Mouse (Mus musculus) forebrain, embryonic 14.5 days (tissue): Measurements from ENCODE around the gene Lmod3. TPM values are rescaled to one million over a fixed set of nuclear protein-coding genes. Genes with fewer than 3 reads are reported as not detected.
"Not testable (repeated sequence)": the region's sequence is repeated elsewhere in the genome, so short reads cannot be mapped to it uniquely, and the experiment has no call there.

Source experiments
- ATAC-seq: fragments of 200-750 bp; cut with Nextera tagmentation; 2 replicates; pipeline ENCODE4 v1.8.0; 2017; ENCODE audit warnings: mild to moderate bottlenecking, moderate library complexity
- DNase-seq: peaks from one replicate; pipeline ENCODE4 v3.0.0-alpha.2; 2015; ENCODE audit warnings: low spot score
- H3K27ac ChIP-seq: fragments of 300-500 bp; sonication (generic); 2 replicates; pipeline ENCODE4 v1.5.1; 2014; ENCODE audit warnings: low read depth, mild to moderate bottlenecking, control low read depth, low read length, moderate library complexity
- H3K27me3 ChIP-seq: fragments of 300-500 bp; sonication (generic); replicated peaks from 2 replicates; pipeline ENCODE4 v1.6.1; 2014; ENCODE audit warnings: low read length, control low read depth, mixed read lengths; ENCODE audit not compliant: control insufficient read depth, insufficient read depth
- H3K36me3 ChIP-seq: fragments of 300-500 bp; sonication (generic); 2 replicates; pipeline ENCODE4 v1.6.1; 2014; ENCODE audit warnings: low read length, control low read depth; ENCODE audit not compliant: control insufficient read depth, insufficient read depth
- H3K4me1 ChIP-seq: fragments of 300-500 bp; sonication (generic); 2 replicates; pipeline ENCODE4 v1.6.1; 2014; ENCODE audit warnings: antibody characterized with exemption, low read length, control low read depth; ENCODE audit not compliant: control insufficient read depth, insufficient read depth
- H3K4me2 ChIP-seq: fragments of 300-500 bp; sonication (generic); 2 replicates; pipeline ENCODE4 v1.6.1; 2014; ENCODE audit warnings: mild to moderate bottlenecking, control low read depth, low read length
- H3K4me3 ChIP-seq: fragments of 300-500 bp; sonication (generic); 2 replicates; pipeline ENCODE4 v1.5.1; 2014; ENCODE audit warnings: low read depth, low read length, control low read depth
- H3K9ac ChIP-seq: fragments of 300-500 bp; sonication (generic); 2 replicates; pipeline ENCODE4 v1.6.1; 2014; ENCODE audit warnings: mild to moderate bottlenecking, low read length, control low read depth, moderate library complexity
- H3K9me3 ChIP-seq: fragments of 300-500 bp; sonication (generic); replicated peaks from 2 replicates; pipeline ENCODE4 v1.6.1; 2016; ENCODE audit warnings: low read length, control low read depth, mixed read lengths; ENCODE audit not compliant: control insufficient read depth
- WGBS: fragments of 180-500 bp; shearing (Covaris S2); extraction: QIAGEN DNeasy Blood & Tissue Kit; methylation state at CpG from one replicate; pipeline ENCODE4 v1.1.7; 2014; 5-methylcytosine and 5-hydroxymethylcytosine counted together
- polyA plus RNA-seq: library from polyadenylated mRNA; unstranded; fragments of >200 nt; fragmentation: Nextera tagmentation; extraction: Ambion mirVana; gene quantifications from 2 replicates; pipeline ENCODE4 v1.2.1, GENCODE M21; 2014

Lmod3 gene
- polyA plus RNA-seq, 1 experiment from 2014 or later = not detected

DNA sequence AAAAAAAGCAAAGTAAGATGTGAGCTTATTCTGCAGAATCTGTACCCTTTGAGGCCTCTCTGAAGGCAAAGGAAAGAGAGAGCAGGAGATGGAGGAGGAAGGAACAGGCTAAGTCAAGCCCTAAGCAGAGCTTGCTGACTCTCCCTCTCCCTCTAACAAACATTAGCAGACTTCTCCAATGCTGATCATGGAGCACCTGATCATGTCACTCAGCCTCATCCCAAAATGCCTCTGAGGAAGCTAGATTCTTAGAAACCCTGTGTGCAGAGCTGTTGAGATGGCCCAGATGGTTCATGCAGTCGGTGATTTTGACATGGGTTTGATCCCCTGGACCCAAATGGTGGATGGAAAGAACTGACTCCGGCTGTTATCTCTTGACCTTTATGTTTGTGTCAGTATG is 14.6 kb upstream of the Lmod3 start:
- H3K4me2 ChIP-seq = no peak overlapping the region
- H3K9me3 ChIP-seq = no peaks in the 10 kb centered on the region
- 87% methylated on average over 2 of the region's 2 CpGs for WGBS
- no peak overlapping the region for H3K27ac ChIP-seq
- ATAC-seq = no peak
- H3K4me1 ChIP-seq = 0 out of 2 replicates have a peak, but pooled peaks cover 4% of the 10 kb centered on the region
- H3K36me3 ChIP-seq = no peaks in the 10 kb centered on the region
- H3K4me3 ChIP-seq = no peak overlapping the region
- no peaks in the 10 kb centered on the region for H3K27me3 ChIP-seq
- DNase-seq = no peak
- H3K9ac ChIP-seq = no peak overlapping the region

- ATAC-seq = no peak
- Histone ChIP-seq H3K9ac (no peak overlapping the region), H3K27me3 (no peaks in the 10 kb centered on the region), H3K4me2 (no peak overlapping the region), H3K9me3 (no peaks in the 10 kb centered on the region), H3K36me3 (no peaks in the 10 kb centered on the region), H3K27ac (no peak overlapping the region), H3K4me3 (no peak overlapping the region), H3K4me1 (0 out of 2 replicates have a peak, but pooled peaks cover 4% of the 10 kb centered on the region)
- 86% methylated on average over 4 of the region's 4 CpGs for WGBS
- no peak for DNase-seq
Measured at GRCm38 (mm10) chr6:97266661-97267060, 14.1 kb upstream of the Lmod3 start.

DNA sequence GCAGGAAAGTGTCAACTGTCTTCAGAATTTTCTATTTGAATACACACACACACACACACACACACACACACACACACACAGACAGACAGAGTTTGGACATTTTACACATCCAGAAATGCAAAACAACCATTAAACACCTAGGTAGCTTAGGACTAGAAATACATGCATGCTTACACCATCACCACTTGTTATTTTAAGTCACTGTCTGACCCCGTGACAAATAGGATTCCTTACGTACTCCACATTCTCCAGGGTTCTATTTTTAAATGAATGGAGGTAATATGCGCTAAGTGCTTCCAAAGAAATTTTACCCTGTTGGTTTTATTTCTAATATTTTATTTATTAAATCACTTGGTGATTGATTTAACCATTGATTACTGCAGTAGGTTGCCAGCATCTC is 13.1 kb upstream of the Lmod3 start:
- Histone ChIP-seq H3K9ac (no peak overlapping the region), H3K4me2 (no peak overlapping the region), H3K36me3 (no peaks in the 10 kb centered on the region), H3K9me3 (no peaks in the 10 kb centered on the region), H3K4me3 (no peak overlapping the region), H3K4me1 (0 out of 2 replicates have a peak, but pooled peaks cover 4% of the 10 kb centered on the region), H3K27me3 (no peaks in the 10 kb centered on the region), H3K27ac (no peak overlapping the region)
- 85% methylated on average over 3 of the region's 3 CpGs for WGBS
- DNase-seq (no peak), ATAC-seq (no peak)

- H3K4me1 ChIP-seq = 0 out of 2 replicates have a peak, but pooled peaks cover 4% of the 10 kb centered on the region
- no peak overlapping the region for H3K4me3 ChIP-seq
- WGBS = 79% methylated on average over 8 of the region's 8 CpGs
- no peaks in the 10 kb centered on the region for H3K27me3 ChIP-seq
- H3K27ac ChIP-seq = no peak overlapping the region
- no peaks in the 10 kb centered on the region for H3K36me3 ChIP-seq
- no peak overlapping the region for H3K4me2 ChIP-seq
- no peak overlapping the region for H3K9ac ChIP-seq
- ATAC-seq (no peak), DNase-seq (no peak)
- no peaks in the 10 kb centered on the region for H3K9me3 ChIP-seq
Measured at GRCm38 (mm10) chr6:97265240-97265639, 12.7 kb upstream of the Lmod3 start.

DNA sequence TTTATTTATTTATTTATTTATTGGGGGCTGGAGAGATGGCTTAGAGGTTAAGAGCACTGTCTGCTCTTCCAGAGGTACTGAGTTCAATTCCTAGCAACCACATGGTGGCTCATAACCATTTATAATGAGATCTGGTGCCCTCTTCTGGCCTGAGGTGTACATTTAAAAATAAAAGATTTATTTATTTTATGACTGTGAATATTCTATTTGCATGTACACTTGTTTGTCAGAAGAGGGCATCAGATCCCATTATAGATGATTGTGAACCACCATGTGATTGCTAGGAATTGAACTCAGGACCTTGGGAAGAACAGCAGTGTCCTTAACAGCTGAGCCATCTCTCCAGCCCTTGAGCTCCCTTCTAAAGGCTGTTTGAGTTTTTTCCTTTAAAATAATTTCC is 11.2 kb upstream of the Lmod3 start:
- DNase-seq = not testable (repeated sequence)

DNA sequence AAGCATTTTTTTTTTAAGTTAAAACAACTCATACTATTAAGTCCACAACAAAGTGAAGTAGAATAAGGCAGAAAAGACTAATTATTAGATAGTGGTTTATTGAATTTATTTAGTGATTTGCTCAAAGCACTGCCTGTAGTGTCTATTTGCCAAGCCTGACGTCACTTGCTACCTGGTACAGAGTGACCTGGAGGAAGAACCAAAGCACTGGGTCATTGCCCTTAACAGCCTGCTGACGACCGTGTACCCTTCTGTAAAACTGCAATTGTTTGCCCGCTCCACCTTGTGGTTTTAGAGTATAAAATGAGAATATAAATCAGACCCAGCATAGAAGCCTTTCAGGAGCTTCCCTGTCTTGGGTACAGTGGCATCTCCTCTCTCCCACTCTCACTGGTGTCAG is 9.7 kb upstream of the Lmod3 start:
- Histone ChIP-seq H3K4me3 (no peak overlapping the region), H3K4me2 (no peak overlapping the region), H3K27me3 (no peaks in the 10 kb centered on the region), H3K27ac (no peak overlapping the region), H3K36me3 (no peaks in the 10 kb centered on the region), H3K9me3 (no peaks in the 10 kb centered on the region), H3K9ac (no peak overlapping the region), H3K4me1 (no peaks in the 10 kb centered on the region)
- ATAC-seq (no peak), DNase-seq (no peak)
- WGBS = 66% methylated on average over 4 of the region's 4 CpGs

More for the DNA sequence above, 11.2 kb upstream of the Lmod3 start:
- H3K4me3 ChIP-seq, H3K4me2 ChIP-seq, ATAC-seq, H3K27me3 ChIP-seq, H3K9me3 ChIP-seq, H3K9ac ChIP-seq, H3K36me3 ChIP-seq, H3K4me1 ChIP-seq, H3K27ac ChIP-seq: not testable (repeated sequence)

DNA sequence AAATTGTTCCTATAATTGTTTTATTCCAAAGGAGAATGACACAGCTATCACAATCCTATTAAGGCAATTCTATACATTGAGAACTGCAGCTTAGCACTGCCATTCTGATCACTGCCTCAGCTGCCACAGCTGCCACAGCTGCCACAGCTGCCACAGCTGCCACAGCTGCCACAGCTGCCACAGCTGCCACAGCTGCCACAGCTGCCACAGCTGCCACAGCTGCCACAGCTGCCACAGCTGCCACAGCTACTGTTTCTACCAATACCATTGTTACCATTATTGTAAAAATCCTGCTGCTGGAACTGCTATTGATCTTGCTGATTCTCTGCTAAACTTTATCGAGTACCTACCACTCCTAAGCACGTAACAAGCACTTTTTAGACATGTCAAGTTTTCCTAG is 7.4 kb upstream of the Lmod3 start:
- not testable (repeated sequence) for H3K27me3 ChIP-seq, H3K9ac ChIP-seq, H3K9me3 ChIP-seq, H3K4me3 ChIP-seq, H3K27ac ChIP-seq, ATAC-seq, H3K36me3 ChIP-seq, H3K4me1 ChIP-seq, H3K4me2 ChIP-seq, DNase-seq
- WGBS = 89% methylated on average over 2 of the region's 2 CpGs

DNA sequence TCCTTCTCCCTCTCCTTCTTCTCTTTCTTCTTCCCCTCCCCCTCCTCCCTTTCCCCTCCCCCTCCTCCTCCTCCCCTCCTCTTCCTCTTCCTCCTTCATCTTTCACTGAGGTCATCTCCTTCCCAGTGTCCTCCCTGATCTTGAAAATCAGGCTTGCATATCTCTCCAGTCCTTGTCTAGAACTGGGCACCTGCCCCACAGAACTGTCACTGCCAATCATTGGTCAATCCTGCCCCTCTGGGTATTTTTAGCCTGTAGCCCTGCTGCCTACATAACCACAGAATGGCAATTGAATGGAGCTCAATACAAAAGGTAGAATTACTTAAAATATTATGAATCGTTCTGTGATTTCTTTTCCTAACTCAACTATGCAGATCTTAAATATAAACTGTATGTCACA is 5.9 kb upstream of the Lmod3 start:
- ATAC-seq = no peak
- Histone ChIP-seq H3K4me2 (no peak overlapping the region), H3K9me3 (no peaks in the 10 kb centered on the region), H3K27me3 (no peaks in the 10 kb centered on the region), H3K36me3 (no peaks in the 10 kb centered on the region), H3K27ac (no peak overlapping the region), H3K4me1 (no peaks in the 10 kb centered on the region), H3K9ac (no peak overlapping the region), H3K4me3 (no peak overlapping the region)
- WGBS = 90% methylated on average over 1 of the region's 1 CpGs
- no peak for DNase-seq

GRCm38 (mm10) chr6:97252086-97252485 is 473 bp downstream of the Lmod3 start:
- no peak for ATAC-seq
- Histone ChIP-seq H3K4me3 (no peak overlapping the region), H3K4me1 (no peaks in the 10 kb centered on the region), H3K4me2 (no peak overlapping the region), H3K27me3 (no peaks in the 10 kb centered on the region), H3K9ac (no peak overlapping the region), H3K9me3 (no peaks in the 10 kb centered on the region), H3K36me3 (no peaks in the 10 kb centered on the region), H3K27ac (no peak overlapping the region)
- DNase-seq = no peak
- 77% methylated on average over 5 of the region's 5 CpGs for WGBS
